Mouse (Mus musculus) left cerebral cortex, postnatal 25 days (tissue): ENCODE data around the gene Smarcc2. TPM values are rescaled to one million over a fixed set of nuclear protein-coding genes. Genes with fewer than 3 reads are reported as not detected.

Experiments used
- DNase-seq, 2 experiments: peaks; one replicate each; pipeline ENCODE4 v3.0.0; 2022; ENCODE audit warnings: low spot score in 2 of 2, mixed read lengths in 1 of 2
- intact Hi-C: fragments of 180-260 bp; cut with DNase I; formaldehyde crosslinking; loops from one replicate; pipeline ENCODE4 v1.15.1; 2025
- total RNA-seq, 2 experiments: library from RNA; stranded (reverse); gene quantifications; 2 replicates each; pipeline ENCODE4 v1.2.3; 2021

Gene Smarcc2
- total RNA-seq: 100 to 1,000 TPM; 228 to 232 TPM

DNA sequence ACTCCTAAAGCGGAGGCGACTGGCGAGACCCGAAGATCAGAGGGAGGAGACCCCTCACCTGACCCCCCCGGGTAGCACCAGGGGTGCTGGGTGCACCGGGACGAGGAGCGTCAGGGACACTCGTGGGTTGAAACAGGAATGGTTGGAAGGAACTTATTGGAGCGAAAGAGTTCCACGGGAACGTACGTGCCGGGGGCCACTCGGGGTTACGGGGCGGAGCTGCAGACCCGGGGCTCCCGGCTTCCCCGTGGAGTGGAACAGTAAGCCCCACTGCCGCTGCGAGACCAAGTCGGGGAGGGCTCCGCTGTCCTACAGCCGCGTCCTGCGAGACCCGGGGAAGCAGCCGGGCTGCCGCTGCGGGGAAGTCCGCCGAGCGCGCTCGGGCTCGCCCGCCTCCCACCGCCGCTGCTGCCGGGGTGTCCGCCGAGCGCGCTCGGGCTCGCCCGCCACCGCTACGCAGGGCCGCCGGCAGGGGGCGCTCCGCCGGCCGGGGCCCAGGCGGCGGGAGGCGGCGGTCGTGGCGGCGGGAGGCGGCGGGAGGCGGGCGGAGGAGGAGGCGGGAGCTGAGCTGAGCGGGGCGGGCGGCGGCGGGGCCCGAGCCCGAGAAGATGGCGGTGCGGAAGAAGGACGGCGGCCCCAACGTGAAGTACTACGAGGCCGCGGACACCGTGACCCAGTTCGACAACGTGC is at the start of gene Smarcc2:
TSS of gene Smarcc2 (plus strand) at position 530 of the 690 bp plus-strand sequence.
- intact Hi-C loops: loop anchor here (1.0 to 10.0 kb wide), 5 partner anchors 50 to 364 kb away; partner anchors contain the start of genes Baz2a and Coq10a
- DNase-seq: peak; percentile 74 to 85

DNA sequence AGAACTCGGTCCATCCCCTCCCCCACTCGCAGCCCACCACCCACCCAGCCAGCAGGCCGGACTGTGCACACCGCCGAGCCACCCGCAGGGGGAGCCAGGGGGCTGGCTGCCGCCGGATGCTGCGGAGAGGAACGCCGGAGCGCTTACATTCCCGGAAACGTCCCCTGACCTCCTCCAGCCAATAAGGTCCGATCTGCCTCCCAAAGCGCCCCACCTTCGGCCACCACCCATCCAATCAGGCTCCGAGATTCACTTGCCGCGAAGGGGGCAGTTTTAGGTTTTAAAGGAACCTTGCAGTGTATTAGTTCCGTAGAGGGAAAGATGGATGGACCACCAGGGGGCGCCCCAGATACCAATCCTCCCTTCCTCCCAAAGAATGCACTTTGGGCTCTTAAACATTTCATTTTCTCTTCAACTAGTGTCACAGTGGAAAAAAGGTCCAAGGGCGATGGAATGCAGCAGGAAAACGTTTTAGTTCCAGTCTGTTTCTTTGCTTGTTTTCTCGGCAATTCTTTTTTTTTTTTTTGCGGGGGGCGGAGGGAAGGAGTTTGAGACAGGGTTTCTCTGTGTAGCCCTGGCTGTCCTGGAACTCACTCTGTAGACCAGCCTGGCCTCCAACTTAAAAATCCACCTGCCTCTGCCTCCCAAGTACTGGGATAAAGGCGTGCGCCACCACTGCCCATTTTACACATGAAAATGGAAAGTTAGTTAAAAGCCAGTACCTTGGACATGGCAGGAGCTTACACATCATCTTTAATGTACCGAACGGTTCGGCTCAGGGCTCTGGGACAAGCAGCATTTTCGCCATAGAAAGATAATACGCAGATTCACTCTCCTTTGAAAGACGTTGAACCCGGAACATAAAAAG is 49.1 kb upstream of the Smarcc2 start:
- intact Hi-C loops: loop anchor here (1.0 to 2.0 kb wide), 4 partner anchors 33 to 73 kb away; partner anchors contain the start of genes Ankrd52, Coq10a and Cs
- DNase-seq: peak; percentile 96 to 99

- no peak for DNase-seq
- intact Hi-C loops: loop anchor here (2.0 kb wide), 1 partner anchor 34 kb away; the partner anchor contains the start of gene Ankrd52
These were observed 48.5 kb upstream of the Smarcc2 start for GRCm38 (mm10) chr10:128410560-128410845.

DNA sequence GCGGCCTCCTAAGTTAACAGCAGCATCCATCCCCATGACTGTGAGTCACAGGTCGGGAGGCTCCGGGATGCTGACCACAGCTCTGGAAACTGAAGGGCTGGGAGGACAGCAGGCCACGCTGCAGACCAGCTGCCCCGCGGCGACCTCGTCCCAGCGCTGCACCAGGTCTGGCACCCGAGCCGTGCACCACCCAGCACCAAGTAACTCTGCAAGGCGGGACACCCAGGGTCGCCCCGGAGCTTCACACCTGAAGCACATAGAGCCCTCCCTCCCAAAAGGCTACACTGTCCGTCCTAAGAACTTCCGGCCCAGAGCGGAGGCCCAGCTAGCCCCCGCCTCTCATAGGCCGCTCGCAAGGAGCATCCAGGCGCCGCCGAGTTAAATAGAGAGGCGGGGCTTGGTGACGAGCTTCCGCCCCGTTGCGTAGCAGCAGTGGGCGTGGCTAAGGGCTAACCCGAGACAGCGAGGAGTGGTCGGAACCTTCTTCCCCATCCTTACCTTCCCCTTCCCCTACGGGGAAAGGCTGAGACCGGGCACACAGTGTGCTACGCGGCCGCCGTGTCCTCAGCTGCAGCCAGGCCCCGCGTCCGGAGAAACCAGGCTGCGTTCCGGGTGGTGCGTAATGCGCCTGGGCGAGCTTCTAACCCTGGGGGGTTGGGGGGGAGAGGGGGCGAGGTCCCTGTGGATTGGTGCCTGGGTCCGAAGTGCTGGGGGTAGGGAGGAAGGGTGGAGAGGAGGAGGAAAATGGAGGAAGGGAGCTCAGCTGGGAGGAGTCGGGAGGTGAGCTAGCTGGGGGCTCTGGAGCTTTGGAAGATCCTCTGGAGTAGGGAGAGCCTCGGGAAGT is 47.6 kb upstream of the Smarcc2 start, which contains the start of the genes Nabp2 and Rnf41:
TSS of gene Nabp2 (minus strand) at position 282 of the 844 bp plus-strand sequence.
TSS of gene Rnf41 (plus strand) at position 447 of the 844 bp plus-strand sequence.
- intact Hi-C loops: loop anchor here (2.0 kb wide), 1 partner anchor 35 kb away; the partner anchor contains the start of gene Ankrd52
- peak; percentile 97 for DNase-seq

DNA sequence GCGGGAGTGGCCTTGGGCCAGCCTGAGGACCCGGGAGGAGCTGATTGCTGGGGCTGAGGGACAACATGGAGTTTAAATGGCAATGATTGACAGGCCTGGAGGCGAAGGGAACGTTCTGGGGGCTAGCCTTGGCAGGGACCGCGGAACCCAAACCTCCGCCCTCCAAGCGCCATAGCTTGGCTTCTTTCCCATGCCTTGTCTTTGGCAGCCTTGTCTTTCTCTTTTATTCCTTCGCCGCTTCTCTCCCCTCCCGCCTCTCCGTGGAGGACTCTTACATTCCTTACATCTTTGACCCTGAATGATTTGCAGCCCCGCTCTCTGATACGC is 47.0 kb upstream of the Smarcc2 start:
- DNase-seq: peak in 1 of 2 experiments; percentile 39

DNA sequence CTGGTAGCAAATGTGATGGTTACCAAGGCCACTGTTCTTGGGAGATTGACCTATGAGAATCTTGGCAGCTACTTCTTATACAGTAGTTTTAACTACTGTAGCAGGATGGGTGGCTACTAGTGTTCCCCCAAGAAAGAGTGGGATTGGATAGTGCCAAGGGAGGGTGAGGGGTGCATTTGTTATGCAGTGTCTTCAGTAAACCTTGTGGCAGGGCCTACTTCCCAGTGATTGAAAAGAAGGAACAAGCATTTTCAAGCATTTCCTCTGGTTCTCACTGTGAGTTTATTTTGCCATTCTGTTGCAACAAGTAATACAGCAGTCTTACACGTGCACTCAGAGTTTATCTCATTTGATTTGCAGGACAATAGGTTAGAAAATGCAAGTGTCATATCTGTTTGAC is 46.5 kb upstream of the Smarcc2 start:
- intact Hi-C loops: no loop called here
- no peak for DNase-seq

More for the DNA sequence above, 47.0 kb upstream of the Smarcc2 start:
- intact Hi-C loops: no loop called here

- intact Hi-C loops: no loop called here
- DNase-seq: no peak
These were observed 46.0 kb upstream of the Smarcc2 start for GRCm38 (mm10) chr10:128413076-128413475.

DNA sequence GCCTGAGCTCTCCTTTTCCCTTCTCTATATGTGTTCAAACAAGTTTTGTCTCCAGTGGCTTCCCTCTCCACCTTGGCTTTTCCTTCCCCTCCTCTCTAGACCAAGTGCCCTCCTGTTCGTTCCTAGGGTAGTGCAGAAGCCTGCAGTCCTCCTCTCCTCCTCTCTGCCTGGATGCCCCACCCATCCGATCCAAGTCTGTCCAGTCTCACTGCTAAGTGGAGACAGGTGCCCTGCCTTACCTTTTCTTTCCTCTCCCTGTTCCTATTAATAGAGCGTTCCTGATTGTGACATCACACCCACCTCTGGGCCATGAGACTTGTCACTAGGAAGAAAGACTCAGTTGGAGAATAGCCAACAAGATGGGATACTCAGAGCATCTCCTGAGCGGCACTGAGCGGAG is 44.2 kb upstream of the Smarcc2 start:
- intact Hi-C loops: no loop called here
- DNase-seq: no peak

DNA sequence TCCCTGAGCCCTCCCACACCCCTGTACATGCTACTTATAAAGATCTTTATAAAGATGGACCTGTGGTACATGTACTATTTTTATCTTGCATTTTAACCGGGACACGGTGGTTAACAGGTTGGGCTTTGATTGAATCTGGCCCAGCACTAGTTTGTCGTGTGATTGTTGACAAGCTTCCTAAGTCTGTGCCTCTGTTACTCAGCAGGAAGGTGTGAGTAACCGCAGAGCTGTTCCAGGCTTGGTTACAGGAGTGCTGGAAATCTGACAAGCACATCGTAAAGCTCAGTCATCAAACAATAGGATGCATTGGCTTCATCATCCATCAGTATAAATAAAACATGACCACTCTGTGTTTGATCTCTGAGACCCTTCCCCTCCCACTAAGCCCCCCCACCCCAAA is 36.6 kb upstream of the Smarcc2 start:
- no peak for DNase-seq
- intact Hi-C loops: no loop called here

DNA sequence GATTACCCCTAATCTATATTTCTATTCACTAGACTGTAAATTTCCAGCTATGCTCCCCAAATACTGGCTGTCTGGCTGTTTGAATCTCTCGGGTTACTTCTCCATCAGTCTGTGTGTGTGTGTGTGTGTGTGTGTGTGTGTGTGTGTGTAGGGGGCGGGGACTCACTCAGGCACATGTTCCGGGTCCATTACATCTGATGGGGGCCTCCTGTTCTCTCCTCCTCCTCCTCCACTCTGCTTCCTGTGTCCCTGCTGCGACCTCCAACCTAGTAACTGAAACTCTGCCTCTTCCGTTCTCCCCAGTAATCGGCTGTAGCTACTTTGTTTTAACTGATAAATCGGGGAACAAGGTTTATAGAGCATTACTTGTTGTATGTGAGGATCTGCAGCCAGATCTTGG is 34.4 kb upstream of the Smarcc2 start:
- no peak for DNase-seq
- intact Hi-C loops: no loop called here

DNA sequence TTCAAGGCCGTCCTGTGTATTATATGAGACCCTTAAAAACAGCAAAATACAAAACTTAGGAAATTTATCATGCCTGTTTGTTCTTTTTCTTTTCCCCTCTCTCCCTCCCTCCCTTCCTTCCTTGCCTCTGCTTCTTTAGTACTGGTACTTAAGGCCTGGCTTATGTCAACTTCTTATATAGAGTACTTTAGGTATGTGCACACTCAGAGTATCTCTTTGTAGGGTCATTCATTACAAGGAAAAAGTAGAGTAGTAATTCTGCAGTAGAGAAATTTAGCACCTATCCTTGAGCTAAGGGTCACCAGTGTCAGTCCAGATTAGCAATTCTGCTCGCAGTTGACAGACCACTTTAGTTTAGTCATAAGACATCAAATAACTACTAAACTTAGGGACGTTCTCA is 33.8 kb upstream of the Smarcc2 start:
- no peak for DNase-seq
- intact Hi-C loops: no loop called here

DNA sequence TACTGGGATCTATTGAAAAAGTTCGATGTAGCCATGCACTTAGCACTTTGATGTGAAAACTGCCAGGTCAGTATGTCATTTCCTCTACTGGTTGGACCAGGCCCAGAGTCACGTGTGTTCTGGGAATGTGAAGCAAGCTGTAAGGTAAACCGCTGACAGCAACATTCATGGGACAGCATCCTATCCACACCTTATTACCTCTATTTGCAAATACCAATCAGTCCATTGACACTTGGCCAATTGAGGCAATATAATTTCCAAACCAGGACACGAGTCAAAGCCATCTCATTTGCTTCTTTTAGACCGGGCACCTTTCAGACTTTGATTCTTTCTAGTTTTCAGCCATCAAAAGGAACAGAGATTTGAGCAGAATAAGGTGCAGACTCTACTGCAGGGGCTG is 30.0 kb upstream of the Smarcc2 start:
- no peak for DNase-seq
- intact Hi-C loops: no loop called here

DNA sequence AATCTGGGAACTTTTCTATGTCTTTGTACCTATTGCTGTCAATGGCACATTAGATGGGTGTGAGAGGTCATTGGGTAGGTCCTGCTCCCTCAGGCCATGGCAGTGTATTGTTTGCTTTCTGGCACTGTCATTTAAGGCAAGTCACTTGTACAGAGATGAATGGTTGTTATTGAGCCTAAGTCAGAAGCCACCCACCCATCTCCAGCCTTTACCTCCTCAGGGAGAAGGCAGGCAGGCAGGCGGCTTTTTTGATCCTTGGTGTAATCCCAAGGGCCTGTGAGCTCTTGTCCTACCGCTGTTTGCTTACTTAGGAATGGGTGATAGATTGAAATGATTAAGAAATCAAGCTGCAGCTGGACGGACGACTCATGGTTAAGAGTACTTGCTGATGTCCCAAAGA is 29.6 kb upstream of the Smarcc2 start:
- intact Hi-C loops: no loop called here
- no peak for DNase-seq

GRCm38 (mm10) chr10:128433417-128433816 is 25.6 kb upstream of the Smarcc2 start:
- DNase-seq: no peak
- intact Hi-C loops: no loop called here

GRCm38 (mm10) chr10:128434681-128435080 is 24.4 kb upstream of the Smarcc2 start:
- intact Hi-C loops: no loop called here
- no peak for DNase-seq

GRCm38 (mm10) chr10:128435186-128435823 is 23.7 kb upstream of the Smarcc2 start:
- DNase-seq: no peak
- intact Hi-C loops: no loop called here

DNA sequence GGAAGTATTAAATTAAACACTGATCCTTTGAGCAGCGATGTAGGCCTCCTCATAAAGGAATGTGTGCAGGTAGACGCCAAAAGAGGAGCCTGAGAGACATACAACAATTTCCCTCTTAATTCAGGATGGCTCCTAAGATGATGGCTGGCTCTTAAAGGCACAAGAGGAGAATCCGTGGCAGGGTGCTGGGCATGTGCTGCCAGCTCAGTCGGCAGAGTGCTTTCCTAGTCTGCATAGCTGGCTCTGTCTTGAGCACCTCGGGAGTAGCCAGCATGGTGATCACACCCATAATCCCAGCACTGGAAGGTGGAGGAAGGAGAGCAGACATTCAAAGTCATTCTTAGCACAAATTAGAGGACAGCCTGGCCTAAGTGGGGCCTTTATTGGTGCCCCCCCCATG is 23.2 kb upstream of the Smarcc2 start:
- intact Hi-C loops: no loop called here
- no peak for DNase-seq

DNA sequence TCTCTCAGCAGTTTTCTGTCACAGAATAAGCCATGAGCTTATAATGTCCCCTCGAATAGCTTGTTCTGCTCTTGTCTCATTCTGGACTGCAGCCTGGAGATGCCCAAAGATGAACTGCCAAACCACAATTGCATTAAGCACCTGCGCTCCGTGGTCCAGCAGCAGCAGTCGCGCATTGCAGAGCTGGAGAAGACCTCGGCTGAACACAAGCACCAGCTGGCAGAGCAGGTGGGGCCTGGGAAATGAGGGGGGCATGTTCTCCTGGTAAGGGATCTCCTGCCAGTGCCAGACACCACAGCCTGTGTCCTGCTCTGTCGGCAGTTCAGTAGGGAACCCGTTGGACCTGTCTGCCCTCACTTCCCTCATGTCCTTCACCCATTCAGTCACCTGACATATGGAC is 22.7 kb upstream of the Smarcc2 start:
- intact Hi-C loops: no loop called here
- DNase-seq: no peak

GRCm38 (mm10) chr10:128438675-128439279 is 20.3 kb upstream of the Smarcc2 start:
- intact Hi-C loops: no loop called here

More at GRCm38 (mm10) chr10:128438675-128439279, 20.3 kb upstream of the Smarcc2 start:
- DNase-seq: peak; percentile 34 to 39
